Mouse (Mus musculus): ENCODE results near the gene Olfr1286. TPM values are rescaled to one million over a fixed set of nuclear protein-coding genes. Genes with fewer than 3 reads are reported as not detected.

Gene Olfr1286
- polyA plus RNA-seq (2011; ENCODE audit: insufficient read depth, insufficient read length, low read depth, missing spikeins): not detected in 2 replicates

GRCm38 (mm10) chr2:111422931-111423330 lies at the start of gene Olfr1286:
Gene Olfr1286 (minus strand): TSS chr2:111423115.
- no peak within 1 kb of the TSS for H3K9ac ChIP-seq (ENCODE audit: low read depth, poor library complexity, severe bottlenecking)
- no peak within 1 kb of the TSS for H3K4me3 ChIP-seq (ENCODE audit: low read depth, low read length)
- no peaks in the 10 kb centered on the region for H3K27me3 ChIP-seq (ENCODE audit: control insufficient read depth, insufficient read depth, low read length, poor library complexity, severe bottlenecking)
- no peaks in the 10 kb centered on the region for H3K36me3 ChIP-seq (ENCODE audit: control insufficient read depth, insufficient read depth, low read length, poor library complexity, severe bottlenecking)
- no peak within 1 kb of the TSS for H3K27ac ChIP-seq (ENCODE audit: insufficient read depth, low read length)
- no peaks in the 10 kb centered on the region for H3K4me1 ChIP-seq (ENCODE audit: control insufficient read depth, insufficient read depth, low read length)
- TF ChIP-seq CTCF (IDR thresholded peaks at IDR 0.05; ENCODE audit: low read depth, low read length) (no peak), POLR2A (IDR thresholded peaks at IDR 0.05; ENCODE audit: insufficient read depth, low read length) (no peak), EP300 (IDR thresholded peaks at IDR 0.05; ENCODE audit: insufficient read depth, low read depth, low read length) (no peak)
- no peaks in the 10 kb centered on the region for H3K9me3 ChIP-seq (replicated peaks; ENCODE audit: control insufficient read depth, insufficient read depth, low read length, poor library complexity, severe bottlenecking)

DNA sequence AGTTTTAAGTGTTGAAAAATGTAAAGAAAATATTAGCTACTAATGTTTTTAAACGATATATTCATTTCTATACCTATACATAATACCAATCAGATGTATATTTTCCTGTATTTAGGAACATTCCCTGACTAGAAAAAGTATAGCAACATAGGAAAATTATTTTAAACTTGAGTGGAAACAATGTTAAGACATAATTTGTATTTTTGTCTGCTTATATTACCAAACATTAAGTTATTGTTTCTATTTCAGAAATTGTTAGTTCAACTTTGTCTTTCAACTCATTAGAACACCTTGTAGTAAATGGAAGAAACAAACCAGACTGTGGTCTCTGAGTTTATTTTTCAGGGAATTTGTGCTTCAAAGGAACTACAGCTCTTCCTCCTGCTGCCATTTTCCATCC lies 25.9 kb upstream of the Olfr1286 start, which contains the start of gene Olfr1287:
Gene Olfr1287 (plus strand): TSS at position 301 of the 400 bp plus-strand sequence.
- H3K36me3 ChIP-seq (ENCODE audit: control insufficient read depth, insufficient read depth, low read length, poor library complexity, severe bottlenecking): no peaks in the 10 kb centered on the region
- no peak within 1 kb of the TSS for H3K27ac ChIP-seq (ENCODE audit: insufficient read depth, low read length)
- TF ChIP-seq EP300 (IDR thresholded peaks at IDR 0.05; ENCODE audit: insufficient read depth, low read depth, low read length) (no peak), POLR2A (IDR thresholded peaks at IDR 0.05; ENCODE audit: insufficient read depth, low read length) (no peak), CTCF (IDR thresholded peaks at IDR 0.05; ENCODE audit: low read depth, low read length) (no peak)
- H3K9ac ChIP-seq (ENCODE audit: low read depth, poor library complexity, severe bottlenecking): no peak within 1 kb of the TSS
- no peaks in the 10 kb centered on the region for H3K27me3 ChIP-seq (ENCODE audit: control insufficient read depth, insufficient read depth, low read length, poor library complexity, severe bottlenecking)
- no peak within 1 kb of the TSS for H3K4me3 ChIP-seq (ENCODE audit: low read depth, low read length)
- H3K9me3 ChIP-seq (replicated peaks; ENCODE audit: control insufficient read depth, insufficient read depth, low read length, poor library complexity, severe bottlenecking): no peaks in the 10 kb centered on the region
- H3K4me1 ChIP-seq (ENCODE audit: control insufficient read depth, insufficient read depth, low read length): no peaks in the 10 kb centered on the region

DNA sequence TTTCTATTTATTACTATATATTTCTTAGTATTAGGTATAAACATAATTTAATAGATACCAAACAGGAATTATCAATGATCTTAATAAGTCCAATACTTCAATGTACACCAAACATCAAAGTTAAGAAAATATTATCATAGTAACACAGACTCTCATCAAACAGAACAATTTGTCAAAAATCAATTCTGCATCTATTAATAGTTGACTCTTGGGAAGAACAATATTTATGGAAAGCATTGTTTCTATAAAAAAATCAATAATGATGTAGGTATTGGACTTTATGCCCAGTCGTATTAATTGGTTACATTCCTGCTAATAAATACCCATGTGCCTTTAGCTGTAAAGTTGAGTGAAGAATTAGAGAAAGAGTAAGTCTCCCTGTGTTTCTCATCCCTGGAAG lies 47.7 kb downstream of the Olfr1286 start, which contains the start of gene Olfr1284:
Gene Olfr1284 (plus strand): TSS at position 301 of the 400 bp plus-strand sequence.
- no peaks in the 10 kb centered on the region for H3K27me3 ChIP-seq (ENCODE audit: control insufficient read depth, insufficient read depth, low read length, poor library complexity, severe bottlenecking)
- TF ChIP-seq EP300 (IDR thresholded peaks at IDR 0.05; ENCODE audit: insufficient read depth, low read depth, low read length) (no peak), POLR2A (IDR thresholded peaks at IDR 0.05; ENCODE audit: insufficient read depth, low read length) (no peak), CTCF (IDR thresholded peaks at IDR 0.05; ENCODE audit: low read depth, low read length) (no peak)
- H3K4me3 ChIP-seq (ENCODE audit: low read depth, low read length): no peak within 1 kb of the TSS
- H3K9ac ChIP-seq (ENCODE audit: low read depth, poor library complexity, severe bottlenecking): no peak within 1 kb of the TSS
- no peaks in the 10 kb centered on the region for H3K36me3 ChIP-seq (ENCODE audit: control insufficient read depth, insufficient read depth, low read length, poor library complexity, severe bottlenecking)
- no peaks in the 10 kb centered on the region for H3K4me1 ChIP-seq (ENCODE audit: control insufficient read depth, insufficient read depth, low read length)
- H3K9me3 ChIP-seq (replicated peaks; ENCODE audit: control insufficient read depth, insufficient read depth, low read length, poor library complexity, severe bottlenecking): no peaks in the 10 kb centered on the region
- no peak within 1 kb of the TSS for H3K27ac ChIP-seq (ENCODE audit: insufficient read depth, low read length)

Other genes starting within 250 kb of the Olfr1286 start
- gene 4930430A15Rik, start 193.5 kb downstream of the Olfr1286 start, polyA plus RNA-seq (2011; ENCODE audit: insufficient read depth, insufficient read length, low read depth, missing spikeins): not detected in 2 replicates
- not detected in 2 replicates for gene Olfr1275, start 187.8 kb downstream of the Olfr1286 start, polyA plus RNA-seq (2011; ENCODE audit: insufficient read depth, insufficient read length, low read depth, missing spikeins)
- gene Olfr1276, start 168.6 kb downstream of the Olfr1286 start, polyA plus RNA-seq (2011; ENCODE audit: insufficient read depth, insufficient read length, low read depth, missing spikeins): not detected in 2 replicates
- gene Olfr1277, start 149.0 kb downstream of the Olfr1286 start, polyA plus RNA-seq (2011; ENCODE audit: insufficient read depth, insufficient read length, low read depth, missing spikeins): not detected in 2 replicates
- not detected in 2 replicates for gene Olfr1278, start 133.0 kb downstream of the Olfr1286 start, polyA plus RNA-seq (2011; ENCODE audit: insufficient read depth, insufficient read length, low read depth, missing spikeins)
- not detected in 2 replicates for gene Olfr1279, start 122.5 kb downstream of the Olfr1286 start, polyA plus RNA-seq (2011; ENCODE audit: insufficient read depth, insufficient read length, low read depth, missing spikeins)
- not detected in 2 replicates for gene Olfr1280, start 109.1 kb downstream of the Olfr1286 start, polyA plus RNA-seq (2011; ENCODE audit: insufficient read depth, insufficient read length, low read depth, missing spikeins)
- gene Olfr1281, start 96.6 kb downstream of the Olfr1286 start, polyA plus RNA-seq (2011; ENCODE audit: insufficient read depth, insufficient read length, low read depth, missing spikeins): not detected in 2 replicates
- not detected in 2 replicates for gene Olfr1282, start 87.0 kb downstream of the Olfr1286 start, polyA plus RNA-seq (2011; ENCODE audit: insufficient read depth, insufficient read length, low read depth, missing spikeins)
- not detected in 2 replicates for gene Olfr1283, start 56.3 kb downstream of the Olfr1286 start, polyA plus RNA-seq (2011; ENCODE audit: insufficient read depth, insufficient read length, low read depth, missing spikeins)
- gene Olfr1284, start 47.6 kb downstream of the Olfr1286 start, polyA plus RNA-seq (2011; ENCODE audit: insufficient read depth, insufficient read length, low read depth, missing spikeins): not detected in 2 replicates
- gene Olfr1287, start 26.0 kb upstream of the Olfr1286 start, polyA plus RNA-seq (2011; ENCODE audit: insufficient read depth, insufficient read length, low read depth, missing spikeins): not detected in 2 replicates
- not detected in 2 replicates for gene Olfr1288, start 51.0 kb upstream of the Olfr1286 start, polyA plus RNA-seq (2011; ENCODE audit: insufficient read depth, insufficient read length, low read depth, missing spikeins)
- not detected in 2 replicates for gene Olfr1289, start 57.7 kb upstream of the Olfr1286 start, polyA plus RNA-seq (2011; ENCODE audit: insufficient read depth, insufficient read length, low read depth, missing spikeins)
- gene Olfr1290, start 70.7 kb upstream of the Olfr1286 start, polyA plus RNA-seq (2011; ENCODE audit: insufficient read depth, insufficient read length, low read depth, missing spikeins): not detected in 2 replicates
- not detected in 2 replicates for gene Olfr1291-ps1, start 74.1 kb upstream of the Olfr1286 start, polyA plus RNA-seq (2011; ENCODE audit: insufficient read depth, insufficient read length, low read depth, missing spikeins)
- gene Olfr1293-ps, start 102.1 kb upstream of the Olfr1286 start, polyA plus RNA-seq (2011; ENCODE audit: insufficient read depth, insufficient read length, low read depth, missing spikeins): not detected in 2 replicates
- gene Olfr1294, start 117.2 kb upstream of the Olfr1286 start, polyA plus RNA-seq (2011; ENCODE audit: insufficient read depth, insufficient read length, low read depth, missing spikeins): not detected in 2 replicates
- not detected in 2 replicates for gene Olfr1295, start 146.6 kb upstream of the Olfr1286 start, polyA plus RNA-seq (2011; ENCODE audit: insufficient read depth, insufficient read length, low read depth, missing spikeins)
- not detected in 2 replicates for gene Olfr1297, start 203.4 kb upstream of the Olfr1286 start, polyA plus RNA-seq (2011; ENCODE audit: insufficient read depth, insufficient read length, low read depth, missing spikeins)
- not detected in 2 replicates for gene Olfr1298, start 226.1 kb upstream of the Olfr1286 start, polyA plus RNA-seq (2011; ENCODE audit: insufficient read depth, insufficient read length, low read depth, missing spikeins)
- not detected in 2 replicates for gene Olfr1299, start 238.3 kb upstream of the Olfr1286 start, polyA plus RNA-seq (2011; ENCODE audit: insufficient read depth, insufficient read length, low read depth, missing spikeins)

All from ES-Bruce4 (cell line).